Mouse (Mus musculus) B cell, adult (primary cell): ENCODE data around the gene Megf9. TPM values are rescaled to one million over a fixed set of nuclear protein-coding genes. Genes with fewer than 3 reads are reported as not detected.

Experiments used
- total RNA-seq: library from RNA; stranded (reverse); gene quantifications from 4 replicates; pipeline ENCODE4 v1.2.4, GENCODE M21; 2023; ENCODE audit not compliant: inconsistent age

The Megf9 gene
- 7.3 to 12.3 TPM (median 9.5 TPM) in 4 replicates for total RNA-seq

GRCm38 (mm10) chr4:70534891-70535269 lies at the start of gene Megf9:
TSS of gene Megf9 (minus strand) at chr4:70534995.

DNA sequence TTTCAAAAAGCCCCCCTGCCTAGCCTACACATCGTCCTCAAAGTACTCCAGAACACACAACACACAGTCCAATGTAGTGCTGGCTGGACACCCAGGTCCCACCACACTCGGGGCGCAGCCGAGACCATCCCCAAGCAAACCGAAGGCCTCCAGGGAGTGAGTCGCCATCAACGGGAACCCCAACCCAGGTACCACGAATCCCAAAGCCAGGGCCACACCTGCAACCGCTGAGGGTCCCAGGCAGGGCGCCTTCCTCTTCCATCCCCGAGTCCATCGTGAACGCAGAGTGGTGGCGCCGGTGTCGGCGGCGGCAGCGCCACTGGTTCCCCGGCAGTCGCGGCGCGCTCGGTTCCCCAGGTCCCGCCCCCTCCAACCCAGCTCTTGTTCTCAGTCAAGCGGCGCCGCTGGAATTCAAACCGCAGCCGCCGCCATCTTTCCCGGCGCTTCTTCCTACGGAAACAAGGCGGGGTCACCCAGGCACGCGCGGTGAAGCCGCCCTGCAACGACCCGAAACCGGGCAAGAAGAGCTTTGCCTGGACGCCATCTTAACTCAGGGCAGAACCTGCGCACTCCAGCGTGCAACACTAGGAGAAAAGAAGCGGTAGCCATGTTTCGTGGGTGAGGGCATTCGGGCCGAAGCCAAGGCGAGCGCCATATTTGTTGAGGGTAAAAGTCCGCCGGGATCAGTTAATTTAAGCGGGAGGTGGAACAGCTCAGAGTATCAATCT lies 124.6 kb downstream of the Megf9 start, which contains the start of gene Cdk5rap2:
Gene Cdk5rap2, minus strand, starts transcription at position 450 of the 728 bp plus-strand sequence.

Other genes starting within 250 kb of the Megf9 start
- 39.3 to 47.7 TPM (median 42.9 TPM) in 4 replicates for gene Cdk5rap2, start 124.6 kb downstream of the Megf9 start, total RNA-seq